Mouse (Mus musculus) heart, embryonic 15.5 days (tissue): ENCODE measurements at regions not wholly inside any gene's neighbourhood (a gene's known extent, or its start where the extent isn't known, plus 50 kb on each side); places are given as distances from the start of the nearest gene placed in this dataset.

ENCODE experiments used
- ATAC-seq: fragments of 200-750 bp; cut with Nextera tagmentation; replicated peaks from 2 replicates; pipeline ENCODE4 v1.8.0; 2017; ENCODE audit warnings: low read depth, moderate TSS enrichment; ENCODE audit not compliant: insufficient number of reproducible peaks, insufficient read depth, low FRiP score
- H3K27ac ChIP-seq: fragments of 300-500 bp; sonication (generic); 2 replicates; pipeline ENCODE4 v1.5.1; 2015; ENCODE audit warnings: mild to moderate bottlenecking, inconsistent platforms
- H3K27me3 ChIP-seq: fragments of 300-500 bp; sonication (generic); 2 replicates; pipeline ENCODE4 v1.6.1; 2015; ENCODE audit warnings: inconsistent platforms
- H3K36me3 ChIP-seq: fragments of 300-500 bp; sonication (generic); 2 replicates; pipeline ENCODE4 v1.6.1; 2015; ENCODE audit warnings: mild to moderate bottlenecking, inconsistent platforms
- H3K4me1 ChIP-seq: fragments of 300-500 bp; sonication (generic); replicated peaks from 2 replicates; pipeline ENCODE4 v1.6.1; 2015; ENCODE audit warnings: inconsistent platforms
- H3K4me2 ChIP-seq: fragments of 300-500 bp; sonication (generic); 2 replicates; pipeline ENCODE4 v1.6.1; 2015; ENCODE audit warnings: inconsistent platforms, mild to moderate bottlenecking, moderate library complexity
- H3K4me3 ChIP-seq: fragments of 300-500 bp; sonication (generic); 2 replicates; pipeline ENCODE4 v1.5.1; 2015; ENCODE audit warnings: mild to moderate bottlenecking, inconsistent platforms
- H3K9ac ChIP-seq: fragments of 300-500 bp; sonication (generic); 2 replicates; pipeline ENCODE4 v1.6.1; 2015; ENCODE audit warnings: mild to moderate bottlenecking, inconsistent platforms
- H3K9me3 ChIP-seq: fragments of 300-500 bp; sonication (generic); replicated peaks from 2 replicates; pipeline ENCODE4 v1.6.1; 2016; ENCODE audit warnings: inconsistent platforms
- WGBS: fragments of 180-500 bp; shearing (Covaris S2); methylation state at CpG from one replicate; pipeline ENCODE4 v1.1.7; 2015; ENCODE audit warnings: mixed read lengths; 5-methylcytosine and 5-hydroxymethylcytosine counted together

- no peak overlapping the region for H3K4me2 ChIP-seq
- no peaks in the 10 kb centered on the region for H3K9me3 ChIP-seq
- no peaks in the 10 kb centered on the region for H3K36me3 ChIP-seq
- no peak overlapping the region for H3K4me3 ChIP-seq
- no peak overlapping the region for H3K27ac ChIP-seq
- no peaks in the 10 kb centered on the region for H3K27me3 ChIP-seq
- no peaks in the 10 kb centered on the region for H3K4me1 ChIP-seq
- no peak overlapping the region for H3K9ac ChIP-seq
- WGBS: 70% methylated on average over 3 of the region's 3 CpGs
- ATAC-seq: no peak
These were observed 205.1 kb upstream of the Hhip start for GRCm38 (mm10) chr8:80262911-80263310.

DNA sequence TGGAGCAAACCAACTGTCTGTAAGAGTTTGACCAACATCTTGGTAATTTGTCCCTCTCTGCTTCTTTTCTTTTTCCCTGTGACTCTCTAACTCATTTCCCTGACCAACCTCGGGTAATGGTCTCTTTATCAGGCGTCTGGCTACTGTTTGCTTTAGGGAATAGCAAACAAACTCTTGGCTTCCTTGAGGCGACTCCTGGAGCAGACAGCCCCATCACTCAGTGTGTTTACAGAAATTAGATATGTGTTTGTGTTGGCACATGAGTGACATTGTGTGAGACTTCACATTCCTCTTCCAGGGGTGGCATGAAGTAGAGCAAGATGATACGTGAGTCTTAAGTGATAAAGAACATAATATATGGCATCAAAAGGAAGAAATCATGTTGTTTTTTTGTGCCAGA lies 195.7 kb upstream of the Hhip start:
- no peaks in the 10 kb centered on the region for H3K4me1 ChIP-seq
- H3K9me3 ChIP-seq: no peaks in the 10 kb centered on the region
- H3K27me3 ChIP-seq: no peaks in the 10 kb centered on the region
- no peak overlapping the region for H3K27ac ChIP-seq
- WGBS: 22% methylated on average over 4 of the region's 4 CpGs
- no peak overlapping the region for H3K9ac ChIP-seq
- H3K36me3 ChIP-seq: no peaks in the 10 kb centered on the region
- no peak overlapping the region for H3K4me3 ChIP-seq
- ATAC-seq: no peak
- H3K4me2 ChIP-seq: no peak overlapping the region

DNA sequence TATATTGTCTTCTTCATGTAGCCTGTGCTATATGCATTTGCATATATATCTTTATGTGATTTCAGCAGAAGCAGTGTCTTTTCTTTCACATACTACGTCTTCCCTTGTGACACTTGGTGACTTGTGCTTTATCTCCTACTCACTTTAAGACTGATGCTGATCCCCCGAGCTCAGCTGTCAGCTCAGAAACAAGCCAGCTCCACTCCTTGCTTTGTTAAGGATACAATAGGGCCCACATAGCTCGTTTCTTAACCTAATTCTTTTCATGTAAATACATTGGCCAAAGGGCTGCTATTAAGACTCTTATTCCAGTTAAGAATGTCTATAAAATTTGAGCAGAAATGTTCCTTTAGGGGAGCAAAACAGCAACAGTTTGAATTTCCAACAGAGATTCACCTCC lies 193.8 kb upstream of the Hhip start:
- no peaks in the 10 kb centered on the region for H3K27me3 ChIP-seq
- no peaks in the 10 kb centered on the region for H3K9me3 ChIP-seq
- ATAC-seq: no peak
- no peak overlapping the region for H3K4me2 ChIP-seq
- H3K27ac ChIP-seq: no peak overlapping the region
- no peak overlapping the region for H3K9ac ChIP-seq
- H3K4me3 ChIP-seq: no peak overlapping the region
- no peaks in the 10 kb centered on the region for H3K4me1 ChIP-seq
- no peaks in the 10 kb centered on the region for H3K36me3 ChIP-seq
- 19% methylated on average over 3 of the region's 3 CpGs for WGBS

DNA sequence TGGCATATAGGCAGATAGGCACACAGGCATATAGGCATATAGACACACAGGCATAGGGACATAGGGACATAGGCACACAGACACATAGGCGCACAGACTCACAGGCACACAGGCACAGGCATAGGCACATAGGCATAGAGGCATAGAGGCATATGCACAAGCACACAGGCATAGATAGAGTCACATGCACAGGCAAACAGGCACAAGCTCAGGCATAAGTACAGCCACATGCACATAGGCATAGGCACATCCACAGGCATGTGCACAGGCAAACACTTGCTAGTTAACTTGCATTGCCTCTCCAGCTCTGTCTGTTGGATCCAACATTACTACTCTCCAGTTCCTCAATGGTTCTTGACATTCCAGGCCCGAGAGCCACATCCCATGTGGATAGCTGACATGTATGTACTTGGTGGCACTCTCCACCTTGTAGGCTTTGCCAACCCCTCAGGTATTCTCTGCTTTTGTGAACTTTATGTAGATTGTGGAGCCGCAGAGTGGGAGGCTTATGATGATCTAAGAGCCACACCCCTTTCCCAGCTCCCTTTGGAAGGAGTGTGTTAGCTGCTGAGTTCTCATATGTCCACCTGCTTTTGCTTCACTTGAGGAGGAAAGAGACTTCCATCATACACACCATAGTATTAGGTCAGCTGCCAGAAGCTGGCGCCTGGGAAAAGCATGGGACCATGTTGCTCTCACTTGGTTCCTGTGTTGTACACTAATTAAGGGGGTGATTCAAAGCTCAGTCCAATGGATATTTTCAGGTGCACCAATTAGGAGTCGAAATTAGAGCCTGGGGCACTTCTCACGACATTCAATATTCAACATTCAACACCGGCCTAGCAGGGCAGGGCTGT lies 192.7 kb upstream of the Hhip start:
- Histone ChIP-seq H3K4me2 (no peak overlapping the region), H3K27me3 (no peaks in the 10 kb centered on the region), H3K9ac (no peak overlapping the region), H3K4me1 (no peaks in the 10 kb centered on the region), H3K27ac (no peak overlapping the region), H3K36me3 (no peaks in the 10 kb centered on the region), H3K4me3 (no peak overlapping the region), H3K9me3 (no peaks in the 10 kb centered on the region)
- ATAC-seq: no peak
- 83% methylated on average over 7 of the region's 7 CpGs for WGBS

GRCm38 (mm10) chr8:80249762-80250161 lies 192.0 kb upstream of the Hhip start:
- no peaks in the 10 kb centered on the region for H3K36me3 ChIP-seq
- H3K9me3 ChIP-seq: no peaks in the 10 kb centered on the region
- WGBS: 66% methylated on average over 2 of the region's 2 CpGs
- no peak for ATAC-seq
- H3K27ac ChIP-seq: no peak overlapping the region
- H3K4me1 ChIP-seq: no peaks in the 10 kb centered on the region
- H3K4me3 ChIP-seq: no peak overlapping the region
- no peaks in the 10 kb centered on the region for H3K27me3 ChIP-seq
- no peak overlapping the region for H3K4me2 ChIP-seq
- no peak overlapping the region for H3K9ac ChIP-seq

DNA sequence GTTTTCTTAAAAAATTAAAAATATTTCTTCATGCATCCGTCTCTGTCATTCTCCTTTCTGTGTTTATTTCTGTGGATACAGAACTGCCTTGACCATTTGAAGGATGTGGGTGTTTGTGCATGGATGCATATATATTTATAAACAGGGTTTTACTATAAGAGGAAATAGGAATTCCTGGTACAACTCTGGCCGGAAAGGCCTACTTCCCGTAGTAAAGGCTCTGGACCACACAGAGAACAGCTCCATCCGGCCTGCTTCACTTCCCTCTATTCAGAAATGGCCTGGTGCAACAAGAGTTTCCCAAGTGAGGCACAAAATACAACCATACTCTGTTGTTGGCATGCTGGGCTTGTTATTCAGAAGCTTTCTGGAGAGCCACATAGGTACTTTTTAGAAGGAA lies 182.1 kb upstream of the Hhip start:
- H3K27ac ChIP-seq: no peak overlapping the region
- no peak for ATAC-seq
- no peak overlapping the region for H3K9ac ChIP-seq
- H3K36me3 ChIP-seq: no peaks in the 10 kb centered on the region
- WGBS: 60% methylated on average over 4 of the region's 4 CpGs
- no peaks in the 10 kb centered on the region for H3K27me3 ChIP-seq
- H3K4me1 ChIP-seq: no peaks in the 10 kb centered on the region
- H3K4me2 ChIP-seq: no peak overlapping the region
- no peaks in the 10 kb centered on the region for H3K9me3 ChIP-seq
- H3K4me3 ChIP-seq: no peak overlapping the region

DNA sequence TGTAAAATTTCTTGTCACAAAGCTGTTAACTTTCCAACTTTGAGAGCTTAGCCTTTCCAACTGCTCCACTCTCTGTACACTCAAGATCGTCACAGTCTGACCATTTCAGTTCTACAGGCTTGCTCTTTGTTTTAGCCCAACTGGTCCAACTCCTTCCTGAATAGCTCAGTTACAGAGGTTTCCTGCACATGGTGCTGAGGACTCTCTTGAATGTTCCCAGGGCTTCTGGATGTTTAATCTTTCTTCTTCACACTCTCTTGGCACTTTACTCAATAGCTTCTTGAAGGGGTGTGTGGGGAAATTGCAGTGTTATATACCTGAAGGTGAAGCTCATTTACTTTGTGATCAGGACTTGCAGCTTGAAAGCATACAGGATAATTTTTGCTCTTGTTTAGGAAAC lies 152.6 kb upstream of the Hhip start:
- Histone ChIP-seq H3K4me1 (no peaks in the 10 kb centered on the region), H3K9me3 (no peaks in the 10 kb centered on the region), H3K4me2 (no peak overlapping the region), H3K9ac (no peak overlapping the region), H3K27ac (no peak overlapping the region), H3K4me3 (no peak overlapping the region), H3K27me3 (no peaks in the 10 kb centered on the region), H3K36me3 (no peaks in the 10 kb centered on the region)
- no peak for ATAC-seq
- 68% methylated on average over 1 of the region's 1 CpGs for WGBS

DNA sequence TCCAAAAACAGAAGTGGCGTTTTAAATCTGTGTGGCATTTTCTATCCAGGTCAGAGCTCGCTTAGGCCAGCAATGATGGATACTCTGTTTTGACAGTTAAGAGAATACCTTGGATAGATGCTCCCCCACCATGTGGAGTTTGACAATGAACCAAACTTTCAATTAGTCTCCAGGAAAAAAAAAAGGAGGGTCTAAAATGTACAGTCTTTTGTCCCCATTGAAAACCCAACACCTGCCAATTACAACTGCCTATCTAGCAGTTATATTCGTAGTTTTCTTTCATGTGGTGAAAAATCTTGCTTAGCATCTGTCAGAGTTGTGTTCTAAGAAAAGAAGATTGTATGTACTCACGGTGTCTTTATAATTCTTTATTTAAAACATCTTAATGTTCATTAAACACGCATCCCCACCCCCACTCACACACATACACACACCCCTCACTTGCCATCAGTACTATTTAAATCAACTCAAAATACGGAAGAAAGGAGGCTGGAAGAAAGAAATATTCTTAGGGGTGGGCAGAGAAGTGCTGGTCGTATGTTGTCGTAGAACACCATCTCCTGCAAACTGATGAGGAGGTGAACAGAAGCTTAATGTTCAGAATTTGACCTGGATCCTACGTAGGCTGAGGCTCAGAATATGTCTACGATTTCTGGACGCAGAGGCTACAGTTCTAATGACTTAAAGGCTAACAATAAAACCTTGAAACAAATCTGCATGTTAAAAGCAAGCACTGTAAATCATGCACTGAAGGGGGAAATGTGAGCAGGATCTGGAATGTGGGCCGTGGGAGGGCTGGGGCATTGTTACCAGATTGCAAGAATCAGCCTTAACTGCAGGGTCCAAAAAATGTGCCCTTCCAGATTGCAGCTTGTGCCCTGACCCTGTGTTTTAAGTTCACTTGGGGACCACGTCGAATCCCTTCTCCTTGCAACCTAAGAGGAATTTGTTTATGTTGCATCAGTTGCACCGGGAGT lies 147.2 kb upstream of the Hhip start:
- Histone ChIP-seq H3K27me3 (no peaks in the 10 kb centered on the region), H3K4me3 (no peak overlapping the region), H3K9ac (no peak overlapping the region), H3K4me1 (no peaks in the 10 kb centered on the region), H3K36me3 (no peaks in the 10 kb centered on the region), H3K27ac (no peak overlapping the region), H3K4me2 (no peak overlapping the region), H3K9me3 (no peaks in the 10 kb centered on the region)
- WGBS: 62% methylated on average over 15 of the region's 15 CpGs
- no peak for ATAC-seq

- Histone ChIP-seq H3K27me3 (no peaks in the 10 kb centered on the region), H3K4me2 (no peak overlapping the region), H3K9ac (no peak overlapping the region), H3K9me3 (no peaks in the 10 kb centered on the region), H3K4me1 (no peaks in the 10 kb centered on the region), H3K36me3 (no peaks in the 10 kb centered on the region), H3K4me3 (no peak overlapping the region), H3K27ac (no peak overlapping the region)
- 63% methylated on average over 4 of the region's 4 CpGs for WGBS
- ATAC-seq: no peak
These were observed 146.2 kb upstream of the Hhip start for GRCm38 (mm10) chr8:80203769-80204677.

DNA sequence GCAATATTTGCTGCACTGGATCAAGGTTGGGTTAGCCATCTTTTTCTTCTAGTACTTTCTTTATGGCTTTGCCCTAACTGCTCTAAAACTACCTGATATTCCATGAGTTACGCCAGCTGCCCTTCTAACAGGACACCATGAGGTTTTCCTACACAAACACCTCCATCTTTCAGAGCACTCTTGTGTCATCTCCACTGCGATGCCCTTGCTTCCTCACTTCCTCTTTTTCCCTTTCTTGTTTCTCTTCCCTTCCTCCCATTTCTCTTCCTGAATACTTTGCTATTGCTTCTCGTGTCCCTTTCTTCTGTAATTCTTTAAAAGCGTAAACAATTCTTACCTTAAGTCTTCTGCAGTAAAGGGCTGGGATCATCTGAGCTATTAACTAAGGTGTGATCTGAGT lies 139.9 kb upstream of the Hhip start:
- H3K9me3 ChIP-seq: no peaks in the 10 kb centered on the region
- no peaks in the 10 kb centered on the region for H3K27me3 ChIP-seq
- WGBS: 75% methylated on average over 4 of the region's 4 CpGs
- no peak overlapping the region for H3K9ac ChIP-seq
- no peaks in the 10 kb centered on the region for H3K4me1 ChIP-seq
- no peak overlapping the region for H3K4me3 ChIP-seq
- no peak overlapping the region for H3K4me2 ChIP-seq
- no peak overlapping the region for H3K27ac ChIP-seq
- no peaks in the 10 kb centered on the region for H3K36me3 ChIP-seq
- ATAC-seq: no peak

DNA sequence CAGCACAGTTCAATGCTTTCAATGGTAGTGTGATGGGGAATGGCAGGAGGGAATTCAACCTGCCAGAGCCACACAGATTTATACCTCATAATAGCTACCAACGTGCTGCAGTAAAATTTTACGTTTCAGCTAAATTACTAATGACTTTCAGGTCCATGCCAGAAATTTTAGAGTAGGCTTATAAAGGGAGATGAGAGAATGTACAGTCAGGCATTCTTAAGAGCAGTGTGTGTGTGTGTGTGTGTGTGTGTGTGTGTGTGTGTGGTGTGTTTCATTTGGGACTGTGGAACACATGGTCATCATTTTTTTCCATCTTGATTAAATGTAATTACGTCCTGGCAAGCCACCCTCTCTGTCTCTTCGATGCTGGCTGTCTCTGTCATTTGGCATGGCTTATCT lies 132.7 kb upstream of the Hhip start:
- H3K4me1 ChIP-seq: no peaks in the 10 kb centered on the region
- H3K4me3 ChIP-seq: no peak overlapping the region
- ATAC-seq: no peak
- no peak overlapping the region for H3K27ac ChIP-seq
- WGBS: 58% methylated on average over 4 of the region's 4 CpGs
- H3K4me2 ChIP-seq: no peak overlapping the region
- H3K9me3 ChIP-seq: no peaks in the 10 kb centered on the region
- H3K9ac ChIP-seq: no peak overlapping the region
- H3K27me3 ChIP-seq: no peaks in the 10 kb centered on the region
- no peaks in the 10 kb centered on the region for H3K36me3 ChIP-seq
